Mouse (Mus musculus) brown adipose tissue, adult 24 weeks (tissue): ENCODE measurements around the gene Ankrd6. TPM values are rescaled to one million over a fixed set of nuclear protein-coding genes. Genes with fewer than 3 reads are reported as not detected.

ENCODE experiments used
- H3K27ac ChIP-seq: fragments of 200-500 bp; replicated peaks from 2 replicates; pipeline ENCODE4 v1.5.1; 2012; ENCODE audit warnings: low read depth, mild to moderate bottlenecking, low read length
- H3K4me1 ChIP-seq: fragments of 200-500 bp; 2 replicates; pipeline ENCODE4 v1.6.1; 2012; ENCODE audit warnings: low read length, mixed read lengths; ENCODE audit not compliant: control insufficient read depth, insufficient read depth, insufficient read length
- H3K4me3 ChIP-seq: fragments of 200-500 bp; 2 replicates; pipeline ENCODE4 v1.5.1; 2012; ENCODE audit warnings: low read depth, mild to moderate bottlenecking, low read length, moderate library complexity; ENCODE audit not compliant: insufficient read depth
- polyA plus RNA-seq: library from polyadenylated mRNA; stranded (reverse); fragments of >200 nt; gene quantifications from 2 replicates; pipeline ENCODE4 v1.2.4, GENCODE M21; 2012; ENCODE audit not compliant: missing spikeins, insufficient read depth, insufficient read length

The Ankrd6 gene
- polyA plus RNA-seq, 1 experiment, result 0.59 TPM

DNA sequence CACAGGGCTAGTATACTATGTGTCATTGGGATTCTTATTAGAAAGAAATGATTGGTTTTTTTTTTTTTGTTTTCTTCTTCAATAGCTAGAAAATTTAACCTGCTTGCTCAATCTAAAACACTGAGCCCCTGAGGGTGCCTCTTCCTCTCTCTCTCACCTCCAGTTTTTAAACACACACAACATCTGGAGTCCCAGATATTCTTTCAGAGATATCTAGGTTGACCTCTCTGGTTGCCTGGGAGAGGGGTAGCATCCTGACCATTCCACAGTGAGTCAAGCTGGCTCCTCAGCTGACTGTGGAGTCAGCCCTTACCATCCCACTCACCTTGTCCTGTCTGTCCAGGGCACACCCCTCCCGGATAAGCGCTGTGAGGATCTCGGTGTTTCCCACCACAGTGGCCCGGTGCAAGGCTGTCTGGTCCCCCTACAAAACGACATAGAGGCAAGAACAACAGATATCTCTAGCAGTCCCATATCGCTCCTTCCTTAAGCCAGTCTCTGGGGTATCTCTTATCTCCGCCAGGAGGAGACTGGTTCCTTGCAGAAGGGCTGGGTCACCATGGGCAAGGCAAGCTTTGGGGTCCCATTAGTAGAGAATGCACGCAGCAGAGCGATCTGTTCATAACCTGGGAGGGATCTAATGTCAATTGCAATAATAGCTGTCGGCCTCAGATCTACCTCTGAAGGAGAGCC is 122.1 kb downstream of the Ankrd6 start:
- no peak overlapping the region for H3K4me3 ChIP-seq

DNA sequence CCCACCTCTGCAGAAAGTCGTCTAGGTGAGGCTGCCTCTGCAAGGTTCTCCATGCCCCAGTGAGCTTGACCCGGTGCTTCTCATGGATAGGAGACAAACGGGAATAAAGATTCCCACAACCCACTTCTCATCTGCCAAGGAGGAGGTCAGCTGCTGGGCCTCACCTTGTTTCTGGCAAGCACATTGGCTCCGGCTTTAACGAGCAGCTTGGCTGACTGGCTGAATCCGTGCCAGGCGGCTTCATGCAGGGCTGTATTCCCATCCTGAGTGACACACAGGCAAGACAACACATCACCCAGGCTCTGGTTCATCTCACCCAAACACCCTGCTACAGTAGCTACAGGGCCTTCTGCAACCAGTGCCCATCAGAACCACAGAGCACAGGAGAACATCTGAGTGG is 123.7 kb downstream of the Ankrd6 start:
- H3K27ac ChIP-seq, result no peak overlapping the region
- no peaks in the 10 kb centered on the region for H3K4me1 ChIP-seq
- no peak overlapping the region for H3K4me3 ChIP-seq

More for the DNA sequence above, 122.1 kb downstream of the Ankrd6 start:
- Histone ChIP-seq H3K27ac (no peak overlapping the region), H3K4me1 (no peaks in the 10 kb centered on the region)

DNA sequence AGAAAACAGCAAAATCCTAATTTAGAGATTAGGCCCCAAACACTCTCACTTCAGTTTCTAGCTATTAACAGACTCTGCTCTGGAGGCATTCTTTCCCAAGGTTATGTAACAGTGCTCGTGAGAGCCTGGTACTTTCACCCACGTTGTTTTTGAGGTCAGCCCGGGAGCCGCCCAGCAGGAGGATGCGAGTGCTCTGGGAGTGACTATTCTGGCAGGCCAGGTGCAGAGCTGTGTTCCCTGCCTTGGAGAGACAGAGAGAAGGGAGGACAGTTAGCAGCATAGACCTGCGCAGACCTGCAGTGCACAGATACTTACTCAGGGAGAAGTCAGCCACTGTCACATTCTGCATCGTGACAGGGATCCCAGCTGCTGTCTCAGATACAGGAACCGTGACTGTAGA is 126.4 kb downstream of the Ankrd6 start:
- no peaks in the 10 kb centered on the region for H3K4me1 ChIP-seq

DNA sequence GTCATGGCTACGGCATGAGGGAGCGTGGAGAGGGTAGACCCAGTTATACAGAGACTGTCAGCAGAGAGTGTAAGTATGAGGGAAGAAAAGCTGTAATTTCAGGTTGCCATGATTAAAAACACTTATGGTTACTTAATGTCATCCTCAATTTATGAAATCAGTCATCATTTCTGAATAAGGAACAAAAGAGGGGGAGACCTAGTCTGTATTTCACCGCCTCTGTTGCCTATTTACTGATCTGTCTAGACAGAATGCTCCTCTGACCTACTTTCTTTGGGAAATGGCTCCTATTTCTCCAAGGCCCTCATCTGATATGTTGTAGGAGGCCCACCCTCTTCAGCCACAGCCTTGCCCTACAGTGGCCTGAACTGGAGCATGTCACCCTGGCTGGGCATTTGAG is 130.0 kb downstream of the Ankrd6 start:
- Histone ChIP-seq H3K4me3 (no peak overlapping the region), H3K27ac (no peak overlapping the region), H3K4me1 (no peaks in the 10 kb centered on the region)

More for the DNA sequence above, 126.4 kb downstream of the Ankrd6 start:
- H3K4me3 ChIP-seq, result no peak overlapping the region
- H3K27ac ChIP-seq, result no peak overlapping the region

DNA sequence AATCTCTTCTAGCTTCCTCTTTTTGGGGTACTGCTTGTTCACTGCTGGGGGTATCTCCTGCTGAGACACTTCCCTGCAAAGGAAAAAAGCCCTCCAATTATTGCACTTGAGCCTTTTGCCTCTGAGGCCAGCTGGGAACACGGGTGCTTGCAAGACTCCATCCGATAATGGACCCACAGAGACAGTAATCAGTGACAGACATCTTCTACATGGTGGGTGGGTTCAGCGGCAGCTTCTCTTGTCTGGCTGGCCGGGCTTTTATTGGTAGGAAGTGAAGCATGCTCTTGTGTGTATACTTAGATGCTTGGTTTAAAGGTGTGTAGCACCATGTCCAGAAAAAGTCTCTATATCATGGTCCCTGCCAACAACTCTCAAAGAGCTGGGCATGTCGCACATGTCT is 133.2 kb downstream of the Ankrd6 start:
- Histone ChIP-seq H3K4me3 (no peak overlapping the region), H3K27ac (no peak overlapping the region), H3K4me1 (no peaks in the 10 kb centered on the region)

DNA sequence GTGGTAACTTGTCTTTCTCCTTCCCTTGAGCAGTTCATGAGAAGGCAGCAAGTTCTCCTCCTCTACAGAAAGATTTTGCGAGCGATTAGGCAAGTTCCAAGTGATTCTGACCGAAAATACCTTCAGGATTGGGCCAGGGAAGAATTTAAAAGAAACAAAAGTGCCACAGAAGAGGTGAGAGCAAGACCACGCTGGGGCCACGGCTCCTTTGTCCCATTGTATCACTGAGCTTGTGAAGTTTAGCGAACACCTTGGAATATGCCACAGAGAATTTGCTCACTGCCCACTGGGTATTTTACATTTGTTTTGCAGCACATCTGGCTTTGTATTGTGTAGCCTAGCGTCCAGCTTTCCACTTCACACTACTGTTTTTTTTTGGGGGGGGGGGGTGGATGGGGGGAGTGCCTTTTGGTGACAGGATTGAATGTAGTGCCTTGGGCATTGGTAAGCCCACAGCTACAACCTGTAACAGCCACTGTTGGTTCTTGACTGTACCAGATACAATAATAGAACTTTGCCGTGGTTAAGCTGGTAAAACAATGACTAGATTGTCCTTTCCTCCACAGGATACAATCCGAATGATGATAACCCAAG is 150.0 kb downstream of the Ankrd6 start:
- Histone ChIP-seq H3K4me3 (peak overlapping the region; percentile 99), H3K27ac (peak overlapping the region; percentile 96), H3K4me1 (peaks cover 6% of the 10 kb centered on the region; the same call in 1 of the 2 replicates)

DNA sequence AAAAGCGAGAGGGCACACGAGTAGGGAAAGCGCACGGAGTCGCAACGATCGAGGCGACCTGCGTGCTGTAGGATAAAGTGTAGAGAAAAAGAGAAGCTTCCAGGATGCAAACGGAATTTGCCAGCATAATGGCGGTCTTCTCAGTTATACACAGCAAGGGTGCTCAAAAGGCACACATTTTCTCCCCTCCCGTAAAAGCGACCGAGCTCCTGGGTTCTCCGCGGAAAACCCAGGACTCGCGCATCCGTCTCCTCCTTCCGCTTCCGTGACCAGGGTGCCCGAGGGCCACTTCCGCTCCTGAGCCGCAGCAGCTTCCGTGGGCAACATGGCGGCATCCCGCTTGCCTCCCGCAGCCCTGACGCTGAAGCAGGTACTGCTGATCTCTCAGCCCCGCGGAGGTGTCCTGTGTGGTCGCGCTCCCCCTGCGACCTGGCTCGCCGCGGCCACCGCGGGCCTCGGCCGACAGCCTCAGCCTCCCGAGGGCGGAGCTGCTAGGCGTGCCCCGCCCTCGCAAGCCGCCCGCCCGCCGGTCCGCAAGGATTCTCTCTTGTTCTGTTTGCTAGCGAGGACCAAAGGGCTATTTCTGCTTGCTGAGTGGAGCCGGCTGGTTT is 150.6 kb downstream of the Ankrd6 start, which contains the start of gene Lyrm2:
Lyrm2 (plus strand) TSS at position 288 of the 611 bp plus-strand sequence.
- peak within 1 kb of the TSS; percentile 96 for H3K27ac ChIP-seq
- peak within 1 kb of the TSS; percentile 99 for H3K4me3 ChIP-seq
- H3K4me1 ChIP-seq, result peaks cover 6% of the 10 kb centered on the region; the same call in 1 of the 2 replicates

DNA sequence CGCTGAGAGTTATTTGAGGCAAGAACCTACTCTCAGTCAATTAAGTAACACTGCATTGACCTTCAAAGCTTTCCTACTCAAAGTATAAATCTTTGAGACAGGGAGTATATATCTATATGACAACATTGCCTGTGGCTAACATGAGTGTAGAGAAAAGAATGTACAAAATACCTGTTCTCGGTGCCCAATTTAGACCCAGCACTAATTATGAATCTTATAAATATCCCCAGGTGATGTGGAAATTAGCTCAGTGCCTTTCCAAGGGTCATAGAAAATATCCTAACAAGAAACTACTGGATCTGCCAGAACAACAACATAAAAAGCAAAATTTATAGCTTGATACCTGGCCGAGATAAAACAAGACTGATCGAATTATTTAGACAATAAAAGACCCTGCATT is 151.7 kb downstream of the Ankrd6 start:
- Histone ChIP-seq H3K27ac (no peak overlapping the region), H3K4me3 (no peak overlapping the region), H3K4me1 (peaks cover 6% of the 10 kb centered on the region; the same call in 1 of the 2 replicates)

DNA sequence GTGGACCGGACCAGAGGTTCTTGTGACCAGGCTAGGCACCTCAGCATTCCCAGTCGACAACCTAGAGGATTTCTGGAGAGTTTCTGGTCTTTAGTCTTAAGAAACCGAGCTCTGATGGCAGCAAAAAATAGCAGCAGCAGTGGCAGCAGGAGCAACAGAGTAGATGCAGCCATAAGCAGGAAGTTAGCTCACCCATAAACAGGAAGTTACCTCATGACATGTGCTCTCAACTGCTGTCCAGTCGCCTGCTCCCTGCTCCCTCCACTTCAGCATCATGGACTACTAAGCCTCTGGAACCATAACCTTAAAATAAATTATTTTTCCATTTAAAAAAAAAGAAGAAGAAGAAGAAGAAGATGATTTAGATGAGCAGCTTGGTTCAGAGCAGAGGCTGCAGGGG is 161.6 kb downstream of the Ankrd6 start:
- Histone ChIP-seq H3K4me1 (no peaks in the 10 kb centered on the region), H3K4me3 (no peak overlapping the region)

DNA sequence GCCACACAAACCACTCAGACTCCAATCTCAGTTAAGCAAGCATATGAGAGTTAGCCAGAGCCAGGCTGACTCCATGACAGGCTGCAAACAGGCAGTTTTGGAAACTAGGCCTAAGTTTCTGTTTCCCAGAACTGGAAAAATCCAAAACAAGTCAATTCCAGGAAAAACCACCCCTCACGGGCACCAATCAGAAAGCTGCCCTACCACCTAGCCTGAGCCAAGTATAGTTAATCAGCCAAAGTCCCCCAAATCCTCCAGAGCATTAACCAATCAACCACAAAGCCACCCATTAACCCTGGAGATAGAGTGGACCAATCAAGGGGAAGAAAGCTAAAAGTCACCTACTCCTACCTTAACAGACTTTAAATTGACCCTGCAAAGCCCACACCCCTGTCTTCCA is 163.5 kb downstream of the Ankrd6 start:
- no peak overlapping the region for H3K4me3 ChIP-seq
- no peaks in the 10 kb centered on the region for H3K4me1 ChIP-seq

More for the DNA sequence above, 161.6 kb downstream of the Ankrd6 start:
- no peak overlapping the region for H3K27ac ChIP-seq

DNA sequence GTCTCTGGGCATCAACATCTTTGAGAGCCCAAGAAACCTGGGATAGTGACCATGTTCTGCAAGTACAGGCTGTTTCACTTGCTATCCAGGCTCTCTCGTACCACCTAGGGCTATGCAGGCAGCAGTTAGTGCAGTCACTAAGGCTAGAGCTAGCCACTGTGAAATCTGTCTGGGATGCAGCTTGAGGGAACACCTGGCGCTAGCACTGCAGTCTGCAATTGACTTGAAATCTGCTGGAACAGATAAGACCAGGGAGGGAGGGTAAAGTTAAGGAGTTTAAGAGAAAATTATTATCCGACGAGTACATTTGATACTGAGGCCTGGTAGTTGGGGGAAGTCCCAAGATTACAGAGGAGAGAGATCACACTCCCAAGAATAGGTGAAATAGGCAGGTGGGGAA is 170.6 kb downstream of the Ankrd6 start:
- H3K4me3 ChIP-seq, result no peak overlapping the region
- H3K27ac ChIP-seq, result no peak overlapping the region
- no peaks in the 10 kb centered on the region for H3K4me1 ChIP-seq

More for the DNA sequence above, 163.5 kb downstream of the Ankrd6 start:
- H3K27ac ChIP-seq, result no peak overlapping the region

DNA sequence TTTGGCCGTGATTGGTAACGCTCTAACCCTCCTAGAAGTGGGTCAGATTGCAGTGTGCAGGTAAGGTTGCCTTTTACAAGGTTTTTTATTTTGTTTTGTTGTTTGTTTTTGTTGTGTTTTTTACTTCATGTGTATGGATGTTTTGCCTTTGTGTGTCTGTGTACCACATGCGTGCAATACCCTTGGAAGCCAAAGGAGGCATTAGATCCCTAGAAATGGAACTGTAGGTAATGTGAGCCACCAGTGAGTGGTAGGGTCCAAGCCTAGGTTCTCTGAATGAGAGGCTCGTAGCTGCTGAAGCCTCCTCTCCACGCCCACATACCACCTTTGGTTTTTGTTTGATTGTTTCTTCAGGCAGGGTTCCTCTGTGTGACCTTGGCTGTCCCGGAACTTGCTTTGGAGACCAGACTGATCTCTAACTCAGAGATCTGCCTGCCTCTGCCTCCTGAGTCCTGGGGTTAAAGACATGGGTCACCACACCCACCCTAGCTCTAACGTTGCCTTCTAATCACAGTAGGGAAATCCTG is 180.3 kb downstream of the Ankrd6 start:
- Histone ChIP-seq H3K4me3 (no peak overlapping the region), H3K4me1 (no peaks in the 10 kb centered on the region)

DNA sequence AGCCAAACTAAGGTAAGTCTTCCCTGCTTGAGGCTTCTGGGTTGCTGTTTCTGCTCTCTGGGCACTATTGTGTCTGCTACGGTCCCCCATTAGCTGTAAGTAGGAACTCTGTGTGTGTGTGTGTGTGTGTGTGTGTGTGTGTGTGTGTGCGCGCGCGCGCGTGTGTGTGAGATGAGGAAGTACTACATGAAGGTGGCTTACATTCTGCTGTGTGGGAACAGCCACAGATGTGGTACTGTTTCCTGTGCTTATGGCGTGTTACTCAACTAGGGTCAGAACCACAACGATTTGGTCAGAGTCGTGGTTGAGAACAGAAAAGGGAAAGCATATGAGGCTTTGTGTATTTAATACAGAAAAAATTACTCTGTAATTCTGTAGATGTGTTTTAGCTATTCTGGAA is 182.6 kb downstream of the Ankrd6 start:
- no peak overlapping the region for H3K4me3 ChIP-seq
- no peak overlapping the region for H3K27ac ChIP-seq
- H3K4me1 ChIP-seq, result no peaks in the 10 kb centered on the region

More for the DNA sequence above, 180.3 kb downstream of the Ankrd6 start:
- H3K27ac ChIP-seq, result no peak overlapping the region

DNA sequence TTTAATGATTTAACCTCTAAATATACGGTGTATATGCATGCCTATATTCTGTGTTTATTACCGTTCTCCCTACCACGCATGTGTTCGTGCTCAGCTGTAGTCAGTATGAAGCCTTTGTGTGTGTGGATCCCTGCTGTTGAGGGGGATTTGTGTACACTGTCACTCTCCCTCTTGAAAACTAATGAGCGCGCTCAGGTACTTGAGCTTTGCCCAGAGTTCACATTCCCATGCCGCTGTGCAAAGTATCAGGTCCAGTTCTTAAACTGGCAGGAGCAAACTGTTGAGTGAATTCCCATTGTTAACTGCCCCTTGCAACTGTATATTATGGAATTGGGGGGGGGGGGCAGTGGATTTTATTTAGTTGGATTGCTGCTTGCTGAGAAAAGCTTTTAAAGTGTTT is 183.2 kb downstream of the Ankrd6 start:
- no peaks in the 10 kb centered on the region for H3K4me1 ChIP-seq
- no peak overlapping the region for H3K27ac ChIP-seq
- no peak overlapping the region for H3K4me3 ChIP-seq

DNA sequence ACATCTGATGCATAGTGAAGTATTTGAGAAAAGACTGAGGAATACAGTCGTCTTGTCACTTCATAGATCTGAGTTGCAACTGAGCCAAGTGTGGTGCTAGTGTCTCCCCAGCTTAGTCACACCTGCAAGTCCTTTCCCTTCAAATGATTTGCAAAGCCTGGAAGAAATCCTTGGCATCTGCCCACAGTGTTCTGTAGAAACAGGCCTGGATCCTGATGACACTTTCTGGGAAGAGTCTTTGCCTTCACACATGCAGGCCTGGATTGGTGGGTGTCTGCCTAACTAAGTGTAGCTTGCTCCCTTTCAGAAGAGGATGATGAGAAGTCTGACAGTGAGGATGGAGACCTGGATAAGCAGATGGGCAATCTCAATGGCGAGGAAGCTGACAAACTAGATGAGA is 193.2 kb downstream of the Ankrd6 start:
- Histone ChIP-seq H3K4me3 (no peak overlapping the region), H3K4me1 (no peaks in the 10 kb centered on the region), H3K27ac (no peak overlapping the region)
